Comparison of ENCODE assay signal across 27 mouse cellular contexts in genomic region chr19:9028375-9028774, GRCm38 (mm10). TPM values are rescaled to one million over a fixed set of nuclear protein-coding genes. Genes with fewer than 3 reads are reported as not detected.
A peak's percentile ranks its signal among the peaks of the same experiment; 100 is the strongest.
DNase-seq lines count a peak whose midpoint lies in the region; ATAC-seq and TF ChIP-seq lines count a peak whose summit lies in the region.
"Had no signal": no experiment of that assay in that cellular context is flagged by ENCODE, and none has a peak within 500 bp of the region (broad histone marks: within the 10 kb centered on the region; RNA-seq: fewer than 3 reads in every experiment).

No protein-coding gene starts in this region.

- DNase-seq in heart, adult 11 months: peak; percentile 97
- DNase-seq in heart, postnatal 36 days: no peak
- no peak for DNase-seq in layer of hippocampus, adult 2 months (ENCODE audit: low spot score in 2 of 2)
- DNase-seq in layer of hippocampus, adult 9-11 months: no peak
- DNase-seq in lung, postnatal 25 days (ENCODE audit: low spot score): peak; percentile 42
- DNase-seq in lung, postnatal 4 days: no peak
- DNase-seq in left cerebral cortex, postnatal 14 days (ENCODE audit: low spot score in 2 of 2): no peak
- DNase-seq: adrenal gland, postnatal 10 days; cerebellum, postnatal 25 days; right cerebral cortex, postnatal 14 days; spleen, adult 18-20 months had no signal

- H3K9me3 ChIP-seq in forebrain, embryonic 16.5 days (ENCODE audit: control insufficient read depth, low read length): no peaks in the 10 kb centered on the region
- H3K9me3 ChIP-seq: embryonic facial prominence, embryonic 12.5 days; forebrain, embryonic 13.5 days; liver, embryonic 12.5 days; midbrain, embryonic 15.5 days; neural tube, embryonic 12.5 days had no signal

- 69% methylated on average over 3 of the region's 3 CpGs for WGBS in forebrain, embryonic 16.5 days

- no peak for TF ChIP-seq CTCF in layer of hippocampus, adult 2 months (conservative IDR thresholded peaks at IDR 0.05)

- intact Hi-C loops in heart, postnatal 36 days (cut with DNase I): no loop called here
- intact Hi-C loops in left cerebral cortex, postnatal 14 days (cut with DNase I): no loop called here

- H3K4me2 ChIP-seq in forebrain, embryonic 16.5 days (ENCODE audit: low read length): no peak overlapping the region
- H3K4me2 ChIP-seq: embryonic facial prominence, embryonic 12.5 days; forebrain, embryonic 13.5 days; liver, embryonic 12.5 days; midbrain, embryonic 15.5 days; neural tube, embryonic 12.5 days had no signal

- H3K9ac ChIP-seq in forebrain, embryonic 16.5 days (replicated peaks; ENCODE audit: low read depth, low read length): no peak overlapping the region
- H3K9ac ChIP-seq: embryonic facial prominence, embryonic 12.5 days; forebrain, embryonic 13.5 days; liver, embryonic 12.5 days; midbrain, embryonic 15.5 days; neural tube, embryonic 12.5 days had no signal

- H3K4me3 ChIP-seq in layer of hippocampus, adult 2 months: no peak overlapping the region
- H3K4me3 ChIP-seq in forebrain, embryonic 16.5 days (replicated peaks; ENCODE audit: low read length): no peak overlapping the region
- H3K4me3 ChIP-seq: embryonic facial prominence, embryonic 12.5 days; erythroblast, embryonic 14.5 days; forebrain, embryonic 13.5 days; liver, embryonic 12.5 days; midbrain, embryonic 15.5 days; neural tube, embryonic 12.5 days had no signal

- peaks cover 37% of the 10 kb centered on the region for H3K4me1 ChIP-seq in forebrain, embryonic 16.5 days (replicated peaks; ENCODE audit: control insufficient read depth, insufficient read depth, low read length)

- H3K27me3 ChIP-seq in forebrain, embryonic 16.5 days (replicated peaks; ENCODE audit: control insufficient read depth, insufficient read depth, low read length): no peaks in the 10 kb centered on the region
- H3K27me3 ChIP-seq: embryonic facial prominence, embryonic 12.5 days; forebrain, embryonic 13.5 days; liver, embryonic 12.5 days; midbrain, embryonic 15.5 days; neural tube, embryonic 12.5 days had no signal

- H3K36me3 ChIP-seq in forebrain, embryonic 16.5 days (ENCODE audit: control insufficient read depth, insufficient read depth): no peaks in the 10 kb centered on the region
- H3K36me3 ChIP-seq: embryonic facial prominence, embryonic 12.5 days; liver, embryonic 12.5 days; midbrain, embryonic 15.5 days; neural tube, embryonic 12.5 days had no signal

- no peak for ATAC-seq in forebrain, embryonic 16.5 days
- ATAC-seq: intestine, postnatal 0 days; liver, embryonic 12.5 days had no signal

- H3K27ac ChIP-seq in layer of hippocampus, adult 2 months: peak overlapping the region; percentile 47; the same call in 1 of the 2 replicates
- H3K27ac ChIP-seq in forebrain, embryonic 16.5 days (ENCODE audit: low read length): no peak overlapping the region
- H3K27ac ChIP-seq: embryonic facial prominence, embryonic 12.5 days; forebrain, embryonic 13.5 days; kidney, postnatal 0 days; liver, embryonic 12.5 days; neural tube, embryonic 12.5 days had no signal

RNA-seq across cellular contexts. Expression of gene Ahnak, which starts 39.3 kb away (rescaled TPM):
- total RNA-seq in heart, postnatal 36 days (2021): 100 to 1,000 TPM; 362 to 377 TPM
- 10 to 100 TPM; 19.4 to 21.9 TPM for total RNA-seq in layer of hippocampus, adult 2 months (2021)
- 10 to 100 TPM; 15.7 to 23.9 TPM for total RNA-seq in left cerebral cortex, postnatal 14 days (2021)
- polyA plus RNA-seq in forebrain, embryonic 16.5 days (2015; fragmentation: Nextera tagmentation; extraction: Ambion mirVana): 2.2 and 3.4 TPM in 2 replicates

RNA-seq across cellular contexts. Expression of gene Scgb1a1, which starts 59.4 kb away (rescaled TPM):
- not detected for total RNA-seq in heart, postnatal 36 days (2021)
- total RNA-seq in layer of hippocampus, adult 2 months (2021): not detected
- not detected for total RNA-seq in left cerebral cortex, postnatal 14 days (2021)
- polyA plus RNA-seq in forebrain, embryonic 16.5 days (2015; fragmentation: Nextera tagmentation; extraction: Ambion mirVana): not detected in 2 replicates
- total RNA-seq: gastrocnemius, adult 8-10 months; granulocyte monocyte progenitor cell, adult 5-6 weeks; layer of hippocampus, postnatal 25 days; megakaryocyte-erythroid progenitor cell, adult 5-6 weeks had no signal
- polyA plus RNA-seq: cerebellum, adult 2 months; embryonic facial prominence, embryonic 12.5 days; erythroblast, embryonic 14.5 days; forebrain, embryonic 13.5 days; hindbrain, embryonic 11.5 days; intestine, postnatal 0 days; kidney, postnatal 0 days; limb, embryonic 11.5 days; liver, embryonic 12.5 days; midbrain, embryonic 15.5 days; neural tube, embryonic 12.5 days had no signal

Comparison
In these comparisons a context has a peak if more than half of its experiments do, and no peak if none do; other contexts are left out.
1. DNase-seq: peak in heart, adult 11 months (single experiment) and lung, postnatal 25 days (single experiment); none in heart, postnatal 36 days (0 of 2), layer of hippocampus, adult 2 months (0 of 2), layer of hippocampus, adult 9-11 months (single experiment), lung, postnatal 4 days (0 of 2) and left cerebral cortex, postnatal 14 days (0 of 2).
2. RNA of gene Ahnak, which starts 39.3 kb away (total RNA-seq): 362 to 377 TPM in heart, postnatal 36 days; 15.7 to 23.9 TPM in left cerebral cortex, postnatal 14 days and 19.4 to 21.9 TPM in layer of hippocampus, adult 2 months; every median in the first group is over 10 times any median in the second.